Mouse (Mus musculus) macrophage (primary cell): Measurements from ENCODE around the gene Fam19a5. TPM values are rescaled to one million over a fixed set of nuclear protein-coding genes. Genes with fewer than 3 reads are reported as not detected.

Experiments used
- H3K27ac ChIP-seq: fragments of 350-480 bp; formaldehyde crosslinking; 2 replicates; pipeline ENCODE4 v1.9.0; 2021
- H3K36me3 ChIP-seq: fragments of 350-480 bp; formaldehyde crosslinking; 2 replicates; pipeline ENCODE4 v1.9.0; 2021; ENCODE audit errors: inconsistent target
- H3K4me3 ChIP-seq: fragments of 350-480 bp; formaldehyde crosslinking; 2 replicates; pipeline ENCODE4 v1.9.0; 2021; ENCODE audit errors: inconsistent target
- H3K79me2 ChIP-seq: fragments of 350-480 bp; formaldehyde crosslinking; 2 replicates; pipeline ENCODE4 v1.9.0; 2021; ENCODE audit errors: inconsistent target
- WGBS: methylation state at CpG from one replicate; pipeline ENCODE4 v1.1.7; 2026; ENCODE audit warnings: inconsistent platforms; ENCODE audit not compliant: missing documents; 5-methylcytosine and 5-hydroxymethylcytosine counted together
- polyA plus RNA-seq: library from polyadenylated mRNA; stranded (reverse); fragments of 250-400 nt; gene quantifications from 3 replicates; pipeline ENCODE4 v1.2.4, GENCODE M21; 2018; ENCODE audit warnings: inconsistent platforms
- total RNA-seq, 78 experiments: library from RNA; depleted of rRNA; stranded (reverse); fragments of 250-400 nt; gene quantifications; 1 replicate in 9 of 78; 2 replicates in 24 of 78; 3 replicates in 43 of 78; 4 replicates in 2 of 78; pipeline ENCODE4 v1.2.4; 2018; ENCODE audit warnings: inconsistent platforms in 56 of 78

The Fam19a5 gene
- under 1 TPM in 1 of 26 experiments, not detected in 25; 0.25 TPM for total RNA-seq (2018; cell fraction: chromatin; rRNA removed)
- total RNA-seq (2018; cell fraction: cytosol; rRNA removed) = not detected
- total RNA-seq (2018; cell fraction: nucleus; rRNA removed) = not detected
- polyA plus RNA-seq = not detected in 3 replicates

- Histone ChIP-seq H3K36me3 (no peaks in the 10 kb centered on the region), H3K79me2 (no peaks in the 10 kb centered on the region), H3K27ac (no peak within 1 kb of the TSS), H3K4me3 (no peak within 1 kb of the TSS)
- WGBS = 5% methylated on average over 11 of the region's 67 CpGs
These were observed at the start of gene Fam19a5 for GRCm38 (mm10) chr15:87543599-87544338. Fam19a5 (plus strand) TSS chr15:87544299.

- H3K36me3 ChIP-seq = no peaks in the 10 kb centered on the region
- 74% methylated on average over 3 of the region's 3 CpGs for WGBS
- H3K27ac ChIP-seq = no peak overlapping the region
- no peaks in the 10 kb centered on the region for H3K79me2 ChIP-seq
- H3K4me3 ChIP-seq = no peak overlapping the region
These were observed 42.4 kb upstream of the Fam19a5 start for GRCm38 (mm10) chr15:87501737-87502136.

- no peak overlapping the region for H3K4me3 ChIP-seq
- H3K36me3 ChIP-seq = no peaks in the 10 kb centered on the region
- no peak overlapping the region for H3K27ac ChIP-seq
- no peaks in the 10 kb centered on the region for H3K79me2 ChIP-seq
- WGBS = 77% methylated on average over 3 of the region's 3 CpGs
These were observed 36.8 kb upstream of the Fam19a5 start for GRCm38 (mm10) chr15:87507349-87507748.

- no peak overlapping the region for H3K27ac ChIP-seq
- H3K79me2 ChIP-seq = no peaks in the 10 kb centered on the region
- 98% methylated on average over 4 of the region's 4 CpGs for WGBS
These were observed 33.2 kb upstream of the Fam19a5 start for GRCm38 (mm10) chr15:87510886-87511285.

GRCm38 (mm10) chr15:87518161-87518560, 25.9 kb upstream of the Fam19a5 start:
- Histone ChIP-seq H3K79me2 (no peaks in the 10 kb centered on the region), H3K36me3 (no peaks in the 10 kb centered on the region), H3K4me3 (no peak overlapping the region), H3K27ac (no peak overlapping the region)

More at GRCm38 (mm10) chr15:87510886-87511285, 33.2 kb upstream of the Fam19a5 start:
- no peaks in the 10 kb centered on the region for H3K36me3 ChIP-seq
- H3K4me3 ChIP-seq = no peak overlapping the region

- H3K36me3 ChIP-seq = no peaks in the 10 kb centered on the region
- no peak overlapping the region for H3K4me3 ChIP-seq
- no peak overlapping the region for H3K27ac ChIP-seq
- H3K79me2 ChIP-seq = no peaks in the 10 kb centered on the region
- 92% methylated on average over 4 of the region's 4 CpGs for WGBS
These were observed 14.8 kb upstream of the Fam19a5 start for GRCm38 (mm10) chr15:87529271-87529670.

- no peaks in the 10 kb centered on the region for H3K79me2 ChIP-seq
- H3K4me3 ChIP-seq = no peak overlapping the region
- WGBS = 73% methylated on average over 1 of the region's 1 CpGs
- no peaks in the 10 kb centered on the region for H3K36me3 ChIP-seq
- H3K27ac ChIP-seq = no peak overlapping the region
These were observed 2.4 kb upstream of the Fam19a5 start for GRCm38 (mm10) chr15:87541656-87542055.

- Histone ChIP-seq H3K79me2 (no peaks in the 10 kb centered on the region), H3K4me3 (no peak overlapping the region), H3K36me3 (no peaks in the 10 kb centered on the region), H3K27ac (no peak overlapping the region)
- WGBS = 4% methylated on average over 81 of the region's 84 CpGs
These were observed 466 bp downstream of the Fam19a5 start for GRCm38 (mm10) chr15:87544401-87545129.

- no peak overlapping the region for H3K27ac ChIP-seq
- 20% methylated on average over 18 of the region's 18 CpGs for WGBS
- no peak overlapping the region for H3K4me3 ChIP-seq
- H3K79me2 ChIP-seq = no peaks in the 10 kb centered on the region
- H3K36me3 ChIP-seq = no peaks in the 10 kb centered on the region
These were observed 1.1 kb downstream of the Fam19a5 start for GRCm38 (mm10) chr15:87545130-87545642.

GRCm38 (mm10) chr15:87545731-87546360, 1.7 kb downstream of the Fam19a5 start:
- Histone ChIP-seq H3K27ac (no peak overlapping the region), H3K36me3 (no peaks in the 10 kb centered on the region), H3K4me3 (no peak overlapping the region), H3K79me2 (no peaks in the 10 kb centered on the region)
- WGBS = 23% methylated on average over 8 of the region's 8 CpGs

GRCm38 (mm10) chr15:87547022-87547421, 2.9 kb downstream of the Fam19a5 start:
- Histone ChIP-seq H3K27ac (no peak overlapping the region), H3K4me3 (no peak overlapping the region), H3K79me2 (no peaks in the 10 kb centered on the region), H3K36me3 (no peaks in the 10 kb centered on the region)
- WGBS = 55% methylated on average over 5 of the region's 5 CpGs

GRCm38 (mm10) chr15:87549724-87550123, 5.6 kb downstream of the Fam19a5 start:
- Histone ChIP-seq H3K36me3 (no peaks in the 10 kb centered on the region), H3K27ac (no peak overlapping the region), H3K4me3 (no peak overlapping the region), H3K79me2 (no peaks in the 10 kb centered on the region)
- 89% methylated on average over 4 of the region's 4 CpGs for WGBS

GRCm38 (mm10) chr15:87550756-87551155, 6.7 kb downstream of the Fam19a5 start:
- no peaks in the 10 kb centered on the region for H3K36me3 ChIP-seq
- no peak overlapping the region for H3K4me3 ChIP-seq
- WGBS = 51% methylated on average over 5 of the region's 5 CpGs
- H3K27ac ChIP-seq = no peak overlapping the region
- no peaks in the 10 kb centered on the region for H3K79me2 ChIP-seq

- 32% methylated on average over 8 of the region's 8 CpGs for WGBS
- H3K27ac ChIP-seq = no peak overlapping the region
- no peaks in the 10 kb centered on the region for H3K79me2 ChIP-seq
- no peaks in the 10 kb centered on the region for H3K36me3 ChIP-seq
- H3K4me3 ChIP-seq = no peak overlapping the region
These were observed 7.5 kb downstream of the Fam19a5 start for GRCm38 (mm10) chr15:87551556-87551955.
